Mouse (Mus musculus) lung, embryonic 16.5 days (tissue): ENCODE measurements at regions not wholly inside any gene's neighbourhood (a gene's known extent, or its start where the extent isn't known, plus 50 kb on each side); places are given as distances from the start of the nearest gene placed in this dataset.
A peak's percentile ranks its signal among the peaks of the same experiment; 100 is the strongest.

ENCODE experiments used
- ATAC-seq: fragments of 200-750 bp; cut with Nextera tagmentation; 2 replicates; pipeline ENCODE4 v1.8.0; 2017; ENCODE audit warnings: low read depth, mild to moderate bottlenecking, moderate library complexity
- H3K27ac ChIP-seq: fragments of 300-500 bp; sonication (generic); 2 replicates; pipeline ENCODE4 v1.5.1; 2014; ENCODE audit warnings: mild to moderate bottlenecking, control low read depth, low read length
- H3K27me3 ChIP-seq: fragments of 300-500 bp; sonication (generic); 2 replicates; pipeline ENCODE4 v1.6.1; 2014; ENCODE audit warnings: low read depth, low read length, mixed read lengths; ENCODE audit not compliant: control insufficient read depth, insufficient read depth
- H3K36me3 ChIP-seq: fragments of 300-500 bp; sonication (generic); 2 replicates; pipeline ENCODE4 v1.6.1; 2014; ENCODE audit warnings: low read length; ENCODE audit not compliant: control insufficient read depth, insufficient read depth
- H3K4me1 ChIP-seq: fragments of 300-500 bp; sonication (generic); replicated peaks from 2 replicates; pipeline ENCODE4 v1.6.1; 2014; ENCODE audit warnings: low read length, mixed read lengths; ENCODE audit not compliant: control insufficient read depth, insufficient read depth
- H3K4me2 ChIP-seq: fragments of 300-500 bp; sonication (generic); 2 replicates; pipeline ENCODE4 v1.6.1; 2014; ENCODE audit warnings: low read depth, low read length, control low read depth
- H3K4me3 ChIP-seq: fragments of 300-500 bp; sonication (generic); 2 replicates; pipeline ENCODE4 v1.5.1; 2014; ENCODE audit warnings: mild to moderate bottlenecking, low read length, control low read depth
- H3K9ac ChIP-seq: fragments of 300-500 bp; sonication (generic); 2 replicates; pipeline ENCODE4 v1.6.1; 2014; ENCODE audit warnings: low read length, control low read depth
- H3K9me3 ChIP-seq: fragments of 300-500 bp; sonication (generic); 2 replicates; pipeline ENCODE4 v1.6.1; 2016; ENCODE audit warnings: low read length; ENCODE audit not compliant: control insufficient read depth
- WGBS: fragments of 180-500 bp; shearing (Covaris S2); extraction: QIAGEN DNeasy Blood & Tissue Kit; methylation state at CpG from one replicate; pipeline ENCODE4 v1.1.7; 2014; 5-methylcytosine and 5-hydroxymethylcytosine counted together

DNA sequence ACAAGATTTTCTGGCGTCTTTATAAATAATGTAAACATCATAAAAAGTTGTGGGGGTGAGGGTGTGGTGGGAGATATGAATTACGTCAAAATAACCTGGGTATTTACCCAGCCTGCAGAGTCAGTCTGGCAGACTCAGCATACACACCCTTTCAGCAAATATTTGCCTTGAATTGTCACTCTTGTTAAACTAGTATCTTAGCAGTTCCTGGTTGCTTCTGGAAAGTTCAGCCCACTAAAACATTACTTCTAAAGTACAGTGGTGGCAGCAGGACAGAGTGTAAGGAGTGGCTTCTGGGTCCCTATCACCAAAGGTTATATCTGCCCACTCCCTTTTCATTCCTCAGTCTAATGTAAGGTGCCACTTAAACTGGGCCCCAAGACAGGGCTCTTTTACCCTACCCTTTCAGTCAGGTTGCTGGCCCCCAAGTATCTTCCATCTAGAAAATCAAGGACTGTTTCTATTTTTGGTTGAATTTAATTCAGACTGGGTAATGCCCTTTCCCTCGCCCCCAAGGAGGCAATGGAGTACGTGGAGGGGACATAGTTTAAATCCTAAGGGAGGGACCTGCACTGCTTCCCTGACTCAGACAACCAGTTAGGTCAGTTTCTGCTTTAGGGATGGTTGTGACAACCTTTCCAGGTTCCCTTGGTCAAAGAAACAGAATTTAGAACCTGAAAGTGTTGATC is 289.3 kb downstream of the Pik3r1 start:
- WGBS: 43% methylated on average over 4 of the region's 4 CpGs
- ATAC-seq: no peak
- Histone ChIP-seq H3K9ac (no peak overlapping the region), H3K4me3 (no peak overlapping the region), H3K4me1 (no peaks in the 10 kb centered on the region), H3K27ac (no peak overlapping the region), H3K9me3 (no peaks in the 10 kb centered on the region), H3K4me2 (no peak overlapping the region), H3K27me3 (no peaks in the 10 kb centered on the region), H3K36me3 (no peaks in the 10 kb centered on the region)

DNA sequence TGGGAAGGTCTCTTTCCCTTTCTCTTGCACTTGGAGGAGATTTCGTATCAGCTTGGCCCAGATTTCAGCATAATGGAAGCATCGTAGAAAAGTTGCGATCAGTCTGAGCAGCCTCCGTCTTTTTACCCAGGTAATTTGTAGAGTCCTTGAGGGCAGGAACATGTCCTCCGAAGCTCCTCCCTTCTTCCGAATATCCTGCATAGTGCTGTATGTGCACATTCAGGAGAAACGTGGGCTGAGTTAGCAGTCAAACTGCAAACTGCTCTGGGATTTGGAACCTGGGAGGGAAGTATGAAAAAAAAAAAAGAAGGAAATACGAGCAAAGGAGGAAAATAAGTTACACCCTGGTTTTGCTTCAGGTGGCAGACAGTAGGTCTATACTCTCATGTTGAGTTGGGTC is 294.7 kb downstream of the Pik3r1 start:
- WGBS: 80% methylated on average over 8 of the region's 8 CpGs
- Histone ChIP-seq H3K9ac (no peak overlapping the region), H3K27me3 (no peaks in the 10 kb centered on the region), H3K9me3 (no peaks in the 10 kb centered on the region), H3K4me3 (no peak overlapping the region), H3K4me2 (no peak overlapping the region), H3K4me1 (no peaks in the 10 kb centered on the region), H3K36me3 (no peaks in the 10 kb centered on the region), H3K27ac (no peak overlapping the region)
- no peak for ATAC-seq

DNA sequence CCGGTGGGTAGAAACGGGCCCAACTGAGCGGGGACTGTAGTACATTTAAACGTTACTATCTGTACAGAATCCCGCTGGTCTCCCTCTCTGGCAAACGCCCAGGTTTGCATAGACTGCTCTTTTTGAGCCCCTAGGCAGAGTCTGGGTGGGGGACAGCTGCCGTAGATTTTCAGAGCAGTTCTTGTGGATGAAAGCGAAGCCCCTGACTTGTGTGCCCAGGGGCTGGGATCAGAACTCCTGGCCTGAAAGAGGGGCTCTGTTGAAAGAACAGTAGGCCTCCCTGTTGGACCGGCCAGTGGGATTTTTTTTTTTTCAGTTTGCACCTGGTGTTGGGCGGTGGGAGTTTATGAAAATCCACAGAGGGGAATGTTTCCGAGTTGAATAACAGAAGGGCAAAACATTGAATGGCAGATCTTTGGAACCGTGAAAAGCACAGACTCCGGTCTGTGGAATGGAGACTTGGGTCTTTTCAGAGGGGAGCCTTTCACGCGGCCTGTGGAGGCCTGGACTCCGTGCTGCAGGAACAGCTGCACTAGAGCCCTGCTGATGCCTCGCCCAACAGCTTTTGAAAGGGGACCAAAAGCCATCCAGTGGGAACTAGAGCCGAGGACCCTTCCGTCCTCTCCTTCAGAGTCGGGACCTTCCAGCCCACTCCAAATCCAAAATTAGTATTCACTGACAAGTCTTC is 297.3 kb downstream of the Pik3r1 start:
- H3K4me3 ChIP-seq: no peak overlapping the region
- no peak overlapping the region for H3K4me2 ChIP-seq
- no peak overlapping the region for H3K27ac ChIP-seq
- no peaks in the 10 kb centered on the region for H3K36me3 ChIP-seq
- no peak overlapping the region for H3K9ac ChIP-seq
- ATAC-seq: no peak
- H3K27me3 ChIP-seq: no peaks in the 10 kb centered on the region
- no peaks in the 10 kb centered on the region for H3K9me3 ChIP-seq
- H3K4me1 ChIP-seq: no peaks in the 10 kb centered on the region
- WGBS: 79% methylated on average over 20 of the region's 20 CpGs

DNA sequence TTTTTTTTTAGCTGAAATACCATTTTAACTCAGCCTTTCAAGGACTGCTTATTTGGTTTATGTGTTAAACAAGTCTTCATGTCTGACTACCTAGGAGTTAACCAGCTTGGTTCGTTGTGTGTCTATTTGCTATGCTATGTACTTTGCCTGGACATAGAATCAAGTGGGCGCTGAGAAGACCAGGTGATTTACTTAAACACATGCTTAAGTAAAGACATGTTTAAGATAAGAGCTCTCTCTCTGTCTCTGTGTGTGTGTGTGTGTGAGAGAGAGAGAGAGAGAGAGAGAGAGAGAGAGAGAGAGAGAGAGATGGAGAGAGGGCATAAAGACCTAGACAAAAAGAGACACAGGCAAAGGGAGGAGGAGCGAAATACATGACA is 302.3 kb downstream of the Pik3r1 start:
- Histone ChIP-seq H3K27ac (no peak overlapping the region), H3K4me3 (no peak overlapping the region), H3K4me1 (no peaks in the 10 kb centered on the region), H3K9ac (no peak overlapping the region), H3K27me3 (no peaks in the 10 kb centered on the region), H3K36me3 (no peaks in the 10 kb centered on the region), H3K9me3 (no peaks in the 10 kb centered on the region), H3K4me2 (no peak overlapping the region)
- ATAC-seq: no peak
- WGBS: 51% methylated on average over 3 of the region's 3 CpGs

DNA sequence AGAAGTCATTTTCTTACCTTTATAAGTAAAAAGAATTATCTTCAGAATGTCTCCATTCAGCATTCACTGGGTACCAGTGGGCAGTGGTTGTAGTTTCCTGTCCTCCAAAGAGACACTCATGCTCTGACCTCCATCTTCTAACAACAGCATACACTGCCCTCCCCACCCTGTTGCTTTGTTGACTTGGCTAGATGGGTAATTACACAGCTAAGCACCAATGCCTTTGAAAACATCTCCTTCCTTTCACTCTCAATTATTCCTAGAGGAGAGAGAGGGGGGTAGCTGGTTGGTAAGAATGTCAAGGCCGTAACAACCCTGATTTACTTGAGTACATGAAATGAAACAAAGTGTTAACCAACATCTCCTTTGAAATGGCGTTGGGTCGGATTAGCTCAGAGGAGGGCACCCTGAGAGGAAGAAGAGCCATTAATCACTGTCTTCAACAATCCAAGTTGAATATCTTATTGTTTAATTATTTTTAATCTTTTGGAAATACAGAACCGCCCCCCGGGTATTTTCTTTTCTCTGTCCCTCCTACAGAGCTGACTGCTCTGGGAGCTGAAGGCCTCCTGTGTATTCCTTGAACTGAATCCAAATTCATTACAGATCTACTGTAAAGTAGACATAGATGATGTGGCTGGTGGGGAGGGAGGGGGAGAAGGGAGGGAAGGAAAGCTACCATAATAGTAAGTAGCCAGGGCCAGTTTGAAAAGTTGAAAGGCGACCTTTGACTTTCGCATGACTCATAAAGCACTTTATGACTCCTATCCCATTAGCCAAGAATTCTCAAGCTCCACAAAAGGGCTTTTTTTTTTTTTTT is 302.9 kb downstream of the Pik3r1 start:
- Histone ChIP-seq H3K4me3 (no peak overlapping the region), H3K36me3 (no peaks in the 10 kb centered on the region), H3K9me3 (no peaks in the 10 kb centered on the region), H3K27ac (no peak overlapping the region), H3K4me1 (no peaks in the 10 kb centered on the region), H3K4me2 (no peak overlapping the region), H3K27me3 (no peaks in the 10 kb centered on the region), H3K9ac (no peak overlapping the region)
- WGBS: 48% methylated on average over 7 of the region's 7 CpGs
- 0 out of 2 replicates have a peak, but pooled peaks have one; percentile 52 for ATAC-seq

DNA sequence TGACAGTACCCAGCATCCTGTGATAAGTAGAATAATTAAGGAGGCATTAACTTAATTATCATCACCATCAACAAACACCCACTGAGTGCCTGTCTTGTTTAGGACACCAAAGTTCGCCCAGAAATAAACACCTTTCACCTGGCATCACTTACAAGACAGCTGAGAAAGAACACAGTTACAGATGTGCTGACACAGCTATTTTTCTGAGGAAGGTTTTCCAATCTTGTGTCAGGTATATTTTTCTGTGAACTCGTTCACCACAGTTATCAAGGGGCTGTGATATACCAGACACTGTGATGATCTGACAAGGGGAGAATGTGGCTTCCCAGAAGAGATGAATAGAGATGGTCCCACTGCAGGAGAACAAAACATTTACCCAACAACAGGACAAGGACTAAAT is 311.1 kb downstream of the Pik3r1 start:
- no peak for ATAC-seq
- Histone ChIP-seq H3K9me3 (no peaks in the 10 kb centered on the region), H3K9ac (no peak overlapping the region), H3K27ac (no peak overlapping the region), H3K4me3 (no peak overlapping the region), H3K4me1 (no peaks in the 10 kb centered on the region), H3K4me2 (no peak overlapping the region), H3K36me3 (no peaks in the 10 kb centered on the region), H3K27me3 (no peaks in the 10 kb centered on the region)
- 30% methylated on average over 2 of the region's 2 CpGs for WGBS

DNA sequence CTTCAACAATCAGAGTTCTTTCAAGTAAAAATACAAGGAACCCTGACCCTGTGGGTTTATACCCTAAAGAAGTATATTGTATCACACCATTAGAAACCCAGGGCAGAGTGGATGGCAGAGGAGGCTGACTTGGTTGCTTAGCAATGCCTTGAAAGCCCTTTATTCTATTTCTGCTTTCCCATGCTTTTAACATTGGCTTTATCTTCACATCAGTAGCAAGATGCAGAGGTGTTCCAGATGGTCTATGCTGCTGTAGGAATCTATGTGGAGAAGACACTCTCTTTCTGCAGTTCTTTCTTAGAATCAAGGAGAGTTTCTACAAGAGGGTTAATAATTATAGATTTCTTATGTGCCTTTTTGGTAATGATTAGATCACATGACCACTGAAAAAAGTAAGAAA is 313.7 kb downstream of the Pik3r1 start:
- H3K9ac ChIP-seq: no peak overlapping the region
- H3K4me2 ChIP-seq: no peak overlapping the region
- H3K4me3 ChIP-seq: no peak overlapping the region
- H3K4me1 ChIP-seq: no peaks in the 10 kb centered on the region
- no peaks in the 10 kb centered on the region for H3K27me3 ChIP-seq
- no peak overlapping the region for H3K27ac ChIP-seq
- H3K9me3 ChIP-seq: no peaks in the 10 kb centered on the region
- no peaks in the 10 kb centered on the region for H3K36me3 ChIP-seq
- no peak for ATAC-seq

DNA sequence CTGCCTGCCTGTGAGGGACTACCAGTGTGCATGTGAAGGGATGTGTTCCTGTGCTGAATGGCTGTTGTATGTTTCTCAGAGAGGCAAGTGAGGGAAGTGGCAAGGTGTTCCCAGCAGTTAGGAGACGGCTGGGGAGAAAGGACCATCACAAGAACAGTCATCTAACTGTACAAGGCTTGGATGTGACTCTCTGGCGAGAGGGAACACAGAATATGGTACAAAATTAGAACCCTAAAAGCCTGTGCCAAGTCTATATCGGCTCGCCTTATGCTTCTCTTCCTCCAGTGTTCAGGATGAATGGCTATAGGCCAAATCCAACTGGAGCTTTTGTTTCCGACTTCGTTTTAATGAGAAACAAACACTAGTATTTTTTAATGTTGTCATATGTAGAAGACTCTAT is 317.5 kb downstream of the Pik3r1 start:
- H3K27ac ChIP-seq: no peak overlapping the region
- no peak for ATAC-seq
- H3K36me3 ChIP-seq: no peaks in the 10 kb centered on the region
- H3K4me1 ChIP-seq: no peaks in the 10 kb centered on the region
- WGBS: 75% methylated on average over 6 of the region's 6 CpGs
- no peak overlapping the region for H3K9ac ChIP-seq
- no peaks in the 10 kb centered on the region for H3K9me3 ChIP-seq
- no peaks in the 10 kb centered on the region for H3K27me3 ChIP-seq
- no peak overlapping the region for H3K4me3 ChIP-seq
- H3K4me2 ChIP-seq: no peak overlapping the region

DNA sequence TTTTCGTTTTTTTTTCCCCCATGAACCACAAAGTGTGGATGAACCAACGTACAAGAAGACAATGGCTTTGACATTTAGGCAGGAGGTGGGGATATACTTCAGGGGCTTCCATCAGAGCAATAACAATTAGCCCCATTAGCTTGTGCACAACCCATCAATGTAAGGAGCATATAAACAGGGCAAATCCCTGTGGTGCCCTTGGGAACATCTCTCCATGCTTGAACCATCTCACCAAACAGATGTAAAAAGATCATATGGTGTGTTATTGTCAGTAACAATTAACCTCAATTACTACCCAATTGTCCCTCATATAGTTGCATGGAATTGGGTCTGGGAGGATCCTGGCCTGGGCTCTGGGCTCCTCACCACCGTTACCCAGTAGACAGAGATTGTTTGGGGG is 328.5 kb downstream of the Pik3r1 start:
- ATAC-seq: no peak
- Histone ChIP-seq H3K27ac (no peak overlapping the region), H3K9me3 (no peaks in the 10 kb centered on the region), H3K4me3 (no peak overlapping the region), H3K9ac (no peak overlapping the region), H3K27me3 (no peaks in the 10 kb centered on the region), H3K4me2 (no peak overlapping the region), H3K4me1 (no peaks in the 10 kb centered on the region), H3K36me3 (no peaks in the 10 kb centered on the region)
- WGBS: 79% methylated on average over 3 of the region's 3 CpGs
